Mouse (Mus musculus): ENCODE measurements around the gene U2af1l4.

The U2af1l4 gene

DNA sequence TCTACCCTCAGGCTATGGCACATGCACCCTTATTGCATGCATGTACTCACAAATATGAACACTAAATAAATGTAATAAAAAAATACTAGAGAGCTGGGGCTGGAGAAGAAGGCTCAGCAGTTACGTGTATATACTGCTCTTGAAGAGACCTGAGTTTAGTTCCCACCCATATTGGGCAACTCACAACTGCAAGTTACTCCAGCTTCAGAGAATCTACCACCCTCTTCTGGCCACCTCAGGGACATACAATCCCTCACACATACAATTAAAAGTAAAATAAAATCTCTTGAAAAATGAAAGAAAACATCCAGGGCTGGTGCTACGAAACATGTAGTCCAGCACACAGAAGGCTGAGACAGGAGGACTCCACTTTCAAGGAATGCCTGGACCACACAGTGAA, 51.4 kb downstream of the U2af1l4 start:
- DNase-seq = no peak

Measured in cerebellum, postnatal 36 days (tissue).